Mouse (Mus musculus) bone marrow, adult 2 months (tissue): ENCODE data around the gene Cyp2d10.

Experiments
- CTCF ChIP-seq: fragments of 200-500 bp; IDR thresholded peaks from 2 replicates; pipeline ENCODE4 v1.5.1; 2011; ENCODE audit warnings: low read length, control low read depth; ENCODE audit not compliant: control insufficient read depth, insufficient read depth
- POLR2A ChIP-seq: fragments of 200-500 bp; IDR thresholded peaks from 2 replicates; pipeline ENCODE4 v1.6.1; 2011; ENCODE audit warnings: low read depth, mild to moderate bottlenecking, control low read depth, low read length, borderline replicate concordance; ENCODE audit not compliant: control insufficient read depth

DNA sequence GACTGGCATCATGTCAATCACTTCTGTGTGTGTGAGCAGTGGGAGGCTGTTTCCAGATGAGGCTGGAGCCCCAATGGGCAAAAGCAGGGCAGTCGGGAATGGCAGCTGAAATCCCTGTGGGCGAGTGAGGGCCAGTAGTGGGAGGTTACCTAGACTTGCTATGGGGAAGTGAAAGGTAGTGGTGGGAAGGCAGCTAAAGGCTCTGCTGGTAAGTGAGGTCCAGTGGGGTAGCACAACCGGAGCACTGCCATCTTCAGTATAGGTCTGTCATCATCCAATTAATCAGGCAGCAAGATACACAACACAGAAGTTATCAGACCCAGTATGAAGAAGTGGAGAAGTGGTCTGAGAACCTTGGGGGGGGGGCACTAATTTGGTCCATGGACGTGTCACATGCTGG is 541 bp upstream of the Cyp2d10 start:
- no peak for TF ChIP-seq POLR2A
- no peak for TF ChIP-seq CTCF
